Mouse (Mus musculus) embryonic facial prominence, embryonic 11.5 days (tissue): ENCODE results near the gene Slc45a2. TPM values are rescaled to one million over a fixed set of nuclear protein-coding genes. Genes with fewer than 3 reads are reported as not detected.
A peak's percentile ranks its signal among the peaks of the same experiment; 100 is the strongest.

Source experiments
- ATAC-seq: fragments of 200-750 bp; cut with Nextera tagmentation; replicated peaks from 2 replicates; pipeline ENCODE4 v1.8.0; 2017; ENCODE audit warnings: low read depth; ENCODE audit not compliant: insufficient number of reproducible peaks, low FRiP score, low TSS enrichment
- DNase-seq: peaks from one replicate; pipeline ENCODE4 v3.0.0-alpha.2; 2015; ENCODE audit warnings: low spot score
- H3K27ac ChIP-seq: fragments of 300-500 bp; sonication (generic); replicated peaks from 2 replicates; pipeline ENCODE4 v1.5.1; 2014; ENCODE audit warnings: mild to moderate bottlenecking, low read depth, low read length, control low read depth
- H3K27me3 ChIP-seq: fragments of 300-500 bp; sonication (generic); 2 replicates; pipeline ENCODE4 v1.6.1; 2014; ENCODE audit warnings: mild to moderate bottlenecking, low read length, moderate library complexity, mixed read lengths; ENCODE audit not compliant: control insufficient read depth, insufficient read depth
- H3K36me3 ChIP-seq: fragments of 300-500 bp; sonication (generic); replicated peaks from 2 replicates; pipeline ENCODE4 v1.6.1; 2014; ENCODE audit warnings: low read depth, mild to moderate bottlenecking, low read length, moderate library complexity, mixed read lengths; ENCODE audit not compliant: control insufficient read depth, insufficient read depth
- H3K4me1 ChIP-seq: fragments of 300-500 bp; sonication (generic); 2 replicates; pipeline ENCODE4 v1.6.1; 2014; ENCODE audit warnings: low read length, mixed read lengths; ENCODE audit not compliant: control insufficient read depth, insufficient read depth
- H3K4me2 ChIP-seq: fragments of 300-500 bp; sonication (generic); 2 replicates; pipeline ENCODE4 v1.6.1; 2014; ENCODE audit warnings: low read depth, mild to moderate bottlenecking, control low read depth, low read length, moderate library complexity
- H3K4me3 ChIP-seq: fragments of 300-500 bp; sonication (generic); 2 replicates; pipeline ENCODE4 v1.5.1; 2014; ENCODE audit warnings: low read depth, low read length, control low read depth
- H3K9ac ChIP-seq: fragments of 300-500 bp; sonication (generic); replicated peaks from 2 replicates; pipeline ENCODE4 v1.6.1; 2014; ENCODE audit warnings: mild to moderate bottlenecking, control low read depth, low read length
- H3K9me3 ChIP-seq: fragments of 300-500 bp; sonication (generic); replicated peaks from 2 replicates; pipeline ENCODE4 v1.6.1; 2016; ENCODE audit warnings: mild to moderate bottlenecking, low read length, inconsistent platforms, mixed read lengths; ENCODE audit not compliant: control insufficient read depth
- WGBS: fragments of 180-500 bp; shearing (Covaris S2); extraction: QIAGEN DNeasy Blood & Tissue Kit; methylation state at CpG from one replicate; pipeline ENCODE4 v1.1.7; 2014; 5-methylcytosine and 5-hydroxymethylcytosine counted together
- polyA plus RNA-seq: library from polyadenylated mRNA; unstranded; fragments of >200 nt; fragmentation: Nextera tagmentation; extraction: Ambion mirVana; gene quantifications from 2 replicates; pipeline ENCODE4 v1.2.1, GENCODE M21; 2014

Slc45a2 gene
- polyA plus RNA-seq, 1 experiment from 2014 or later: 0.46 TPM

DNA sequence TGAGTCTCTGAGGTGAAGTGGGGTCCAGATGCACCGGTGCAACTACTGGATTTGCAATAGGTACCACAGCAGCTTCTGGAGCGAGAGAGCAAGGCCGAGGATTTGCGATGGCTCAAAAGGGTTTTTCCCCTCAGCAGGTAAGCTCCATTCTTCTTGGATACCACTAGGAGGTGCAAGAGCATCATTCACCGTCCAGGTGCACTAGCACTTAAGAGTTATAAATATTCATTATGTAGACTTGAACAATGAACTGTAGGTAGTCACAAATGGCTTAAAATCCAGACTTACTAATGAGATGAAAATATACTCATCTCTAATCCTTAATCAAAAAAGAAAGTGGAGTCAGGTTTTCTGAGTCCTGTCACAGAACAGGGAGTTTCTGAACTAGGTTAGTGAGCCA, 8.2 kb downstream of the Slc45a2 start:
- Histone ChIP-seq H3K4me1 (no peaks in the 10 kb centered on the region), H3K9ac (no peak overlapping the region), H3K27ac (no peak overlapping the region), H3K36me3 (no peaks in the 10 kb centered on the region), H3K4me3 (no peak overlapping the region), H3K27me3 (no peaks in the 10 kb centered on the region), H3K9me3 (no peaks in the 10 kb centered on the region), H3K4me2 (no peak overlapping the region)
- ATAC-seq (no peak), DNase-seq (peak; percentile 53)
- 27% methylated on average over 5 of the region's 5 CpGs for WGBS

DNA sequence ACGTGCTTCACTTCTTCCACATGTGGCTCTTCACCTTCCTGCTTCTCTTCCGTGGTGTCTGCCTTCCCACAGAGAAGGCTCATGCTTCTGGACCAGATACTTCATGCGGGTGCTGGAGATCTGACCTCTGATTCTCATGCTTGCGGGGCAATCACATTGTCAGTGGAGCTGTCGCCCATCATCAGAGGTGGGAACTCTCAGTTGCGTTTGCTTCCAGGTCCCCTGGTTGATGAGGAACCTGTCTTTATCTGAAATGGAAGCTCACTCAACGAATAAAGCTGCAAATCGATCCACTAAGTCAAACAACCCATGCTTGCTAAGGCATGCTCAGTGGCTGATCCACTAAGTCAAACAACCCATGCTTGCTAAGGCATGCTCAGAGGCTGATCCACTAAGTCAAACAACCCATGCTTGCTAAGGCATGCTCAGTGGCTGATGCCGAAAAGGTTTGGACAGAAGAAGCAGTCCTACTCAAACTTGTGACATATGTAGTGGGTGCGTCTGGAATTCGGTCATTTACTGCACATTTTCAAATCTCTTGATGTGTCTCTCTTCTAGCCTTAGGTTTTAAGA, 10.5 kb downstream of the Slc45a2 start:
- no peaks in the 10 kb centered on the region for H3K27me3 ChIP-seq
- no peak overlapping the region for H3K4me3 ChIP-seq
- no peaks in the 10 kb centered on the region for H3K9me3 ChIP-seq
- no peaks in the 10 kb centered on the region for H3K36me3 ChIP-seq
- WGBS: 90% methylated on average over 11 of the region's 11 CpGs
- H3K27ac ChIP-seq: no peak overlapping the region
- ATAC-seq (no peak), DNase-seq (no peak)
- H3K4me2 ChIP-seq: no peak overlapping the region
- H3K9ac ChIP-seq: no peak overlapping the region
- H3K4me1 ChIP-seq: no peaks in the 10 kb centered on the region

DNA sequence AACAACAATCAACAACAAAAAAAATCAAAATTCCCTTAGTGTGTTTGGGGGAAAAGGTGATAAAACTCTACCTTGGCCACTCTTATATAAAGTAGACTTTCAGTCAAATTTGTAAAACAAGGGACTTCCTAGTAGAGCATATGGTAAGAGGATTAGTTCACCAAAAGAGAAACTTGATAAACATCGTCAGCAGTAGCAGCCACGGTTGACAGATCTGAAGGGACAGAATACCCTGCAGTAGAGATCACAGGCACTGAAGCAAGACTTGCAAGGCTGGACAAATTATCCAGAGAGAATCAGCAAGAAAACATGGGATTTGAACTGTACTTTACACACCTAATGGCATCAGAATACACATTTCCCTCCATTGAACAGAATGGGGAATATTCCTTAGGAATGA, 14.4 kb downstream of the Slc45a2 start:
- ATAC-seq (no peak), DNase-seq (no peak)
- Histone ChIP-seq H3K4me2 (no peak overlapping the region), H3K4me1 (no peaks in the 10 kb centered on the region), H3K27ac (no peak overlapping the region), H3K27me3 (no peaks in the 10 kb centered on the region), H3K9ac (no peak overlapping the region), H3K9me3 (no peaks in the 10 kb centered on the region), H3K36me3 (no peaks in the 10 kb centered on the region), H3K4me3 (no peak overlapping the region)
- 43% methylated on average over 2 of the region's 2 CpGs for WGBS

DNA sequence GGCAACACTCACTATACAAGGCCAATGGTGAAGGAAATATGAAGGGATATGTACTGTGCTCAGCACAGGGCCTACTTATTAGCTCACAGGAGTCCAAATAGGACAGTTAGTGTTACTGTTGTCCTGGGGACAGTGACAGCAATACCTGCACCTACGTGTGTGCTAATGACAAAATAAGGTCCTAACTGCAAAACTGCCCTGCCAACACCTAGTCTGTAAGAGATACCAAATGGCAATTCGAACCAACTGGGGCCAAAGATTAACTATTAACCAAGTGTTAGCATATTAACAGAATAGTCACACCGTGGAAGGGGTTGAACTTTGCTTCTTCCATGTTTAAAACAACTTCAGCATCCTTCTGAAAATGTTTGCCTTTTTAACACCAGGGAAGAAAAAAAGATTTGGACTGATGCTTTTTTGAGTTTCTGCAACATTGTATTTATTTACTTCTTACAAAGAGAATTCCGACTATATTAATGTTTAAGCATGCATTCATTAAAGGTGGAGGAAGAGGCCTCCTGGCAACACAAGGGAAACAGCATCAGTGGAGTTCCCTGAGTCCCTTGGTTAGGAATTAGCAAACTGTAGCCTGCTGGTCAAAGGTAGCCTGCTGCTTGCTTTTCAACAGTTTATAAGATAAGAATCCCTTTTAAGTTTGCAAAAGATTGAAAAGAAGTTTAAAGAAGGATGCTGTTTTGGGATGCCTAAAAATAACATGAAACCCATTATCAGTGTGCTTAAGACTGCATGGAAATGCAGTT, 26.5 kb downstream of the Slc45a2 start:
- no peaks in the 10 kb centered on the region for H3K4me1 ChIP-seq
- no peaks in the 10 kb centered on the region for H3K36me3 ChIP-seq
- WGBS: 68% methylated on average over 4 of the region's 4 CpGs
- H3K4me3 ChIP-seq: no peak overlapping the region
- H3K9me3 ChIP-seq: no peaks in the 10 kb centered on the region
- H3K9ac ChIP-seq: no peak overlapping the region
- no peak for ATAC-seq
- H3K27ac ChIP-seq: no peak overlapping the region
- no peak for DNase-seq
- H3K27me3 ChIP-seq: no peaks in the 10 kb centered on the region
- H3K4me2 ChIP-seq: no peak overlapping the region

DNA sequence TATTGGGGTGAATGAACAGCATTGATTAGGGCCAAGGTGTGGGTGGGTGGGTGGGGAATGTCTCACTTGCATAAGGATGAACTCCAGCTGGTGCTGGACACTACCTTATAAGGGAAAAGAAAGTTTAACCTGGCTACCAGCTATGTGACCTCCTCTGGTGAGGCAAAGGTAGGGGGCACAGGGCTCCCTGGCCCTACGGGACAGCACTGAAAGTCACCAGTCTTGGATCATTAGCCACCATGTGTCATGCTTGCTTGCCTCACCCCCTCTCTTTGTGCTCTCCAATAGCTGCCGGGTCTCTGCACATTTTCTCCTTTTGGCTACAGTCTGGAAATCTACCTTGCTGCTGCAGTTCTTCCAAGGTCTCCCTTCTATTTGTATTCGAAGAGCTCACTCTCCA, 29.7 kb downstream of the Slc45a2 start:
- Histone ChIP-seq H3K36me3 (no peaks in the 10 kb centered on the region), H3K4me2 (no peak overlapping the region), H3K27me3 (peaks cover 10% of the 10 kb centered on the region), H3K4me3 (no peak overlapping the region), H3K9ac (no peak overlapping the region), H3K9me3 (no peaks in the 10 kb centered on the region), H3K4me1 (no peaks in the 10 kb centered on the region), H3K27ac (no peak overlapping the region)
- WGBS: 84% methylated on average over 3 of the region's 3 CpGs
- ATAC-seq (no peak), DNase-seq (no peak)

DNA sequence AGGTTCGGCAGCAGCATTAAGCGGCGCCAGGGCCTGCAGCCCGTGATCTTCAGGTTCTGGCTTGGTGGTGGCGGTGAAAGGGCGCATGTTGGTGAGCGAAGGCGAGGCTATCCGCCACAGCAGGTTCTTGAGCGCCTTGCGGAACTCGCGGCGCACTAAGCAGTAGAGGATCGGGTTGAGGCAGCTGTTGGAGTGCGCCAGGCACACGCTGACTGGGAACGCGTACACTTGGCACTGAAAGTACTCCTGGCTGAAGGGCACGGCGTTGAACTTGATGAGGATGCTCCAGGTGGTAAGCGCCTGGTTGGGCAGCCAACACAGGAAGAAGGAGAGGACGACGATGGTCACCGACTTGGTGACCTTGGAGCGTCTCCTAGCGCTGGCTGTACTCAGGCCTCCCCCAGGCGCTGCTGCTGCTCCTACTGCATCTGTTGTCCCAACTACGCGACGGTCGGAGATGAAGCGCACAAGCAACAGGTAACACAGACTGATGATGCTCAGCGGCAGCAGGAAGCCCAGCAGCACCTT, 35.5 kb downstream of the Slc45a2 start:
- Histone ChIP-seq H3K4me1 (peaks cover 12% of the 10 kb centered on the region), H3K4me2 (peak overlapping the region; percentile 65), H3K9ac (no peak overlapping the region; the same call in 1 of the 2 replicates), H3K27ac (no peak overlapping the region), H3K9me3 (no peaks in the 10 kb centered on the region), H3K27me3 (peaks cover 37% of the 10 kb centered on the region), H3K4me3 (peak overlapping the region; percentile 27), H3K36me3 (no peaks in the 10 kb centered on the region)
- no peak for ATAC-seq
- WGBS: 3% methylated on average over 34 of the region's 34 CpGs
- DNase-seq: peak; percentile 23

DNA sequence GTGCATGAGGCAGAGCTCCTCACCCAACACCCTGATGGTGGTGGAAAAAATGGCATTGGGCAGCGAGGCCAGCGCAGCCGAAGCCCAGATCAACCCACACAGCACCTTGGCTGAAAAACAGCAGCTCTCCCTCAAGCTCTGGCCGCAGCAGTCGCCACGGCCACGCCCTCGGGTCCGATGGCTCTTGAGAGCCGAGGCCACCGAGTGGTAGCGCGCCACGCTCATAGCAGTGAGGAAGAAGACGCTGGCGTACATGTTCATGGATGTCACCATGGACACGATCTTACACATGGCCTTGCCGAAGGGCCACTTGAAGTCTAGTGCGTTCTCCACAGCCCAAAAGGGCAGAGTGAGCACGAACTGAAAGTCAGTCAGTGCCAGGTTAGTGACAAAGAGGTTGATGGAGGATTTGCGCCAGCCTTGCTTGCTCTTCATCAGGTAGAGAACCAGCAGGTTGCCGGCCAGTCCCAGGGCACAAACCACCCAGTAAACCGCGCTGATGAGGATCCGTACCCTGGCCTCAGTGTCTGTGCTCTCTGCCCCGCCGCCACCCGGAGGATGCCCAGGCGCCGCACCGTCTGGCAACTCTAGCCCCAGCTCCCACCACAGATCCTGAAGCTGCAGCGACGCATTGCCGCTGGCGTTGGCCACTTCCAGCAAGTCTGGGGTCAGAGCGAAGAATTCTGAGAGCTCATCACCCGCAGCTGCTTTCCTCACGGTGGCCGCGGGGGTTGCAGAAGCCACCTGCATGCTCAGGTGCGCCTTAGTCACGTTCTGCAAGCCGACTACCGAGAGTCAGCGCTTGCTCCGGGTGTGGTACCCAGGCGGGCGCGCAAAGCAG, 36.2 kb downstream of the Slc45a2 start:
- DNase-seq (peak; percentile 19), ATAC-seq (no peak)
- 4% methylated on average over 49 of the region's 49 CpGs for WGBS

More for the DNA sequence above, 36.2 kb downstream of the Slc45a2 start:
- Histone ChIP-seq H3K27me3 (peaks cover 37% of the 10 kb centered on the region), H3K4me1 (peaks cover 12% of the 10 kb centered on the region), H3K4me2 (peak overlapping the region; percentile 65), H3K27ac (no peak overlapping the region), H3K36me3 (no peaks in the 10 kb centered on the region), H3K9me3 (no peaks in the 10 kb centered on the region), H3K4me3 (peak overlapping the region; percentile 27), H3K9ac (peak overlapping the region; percentile 7; the same call in 1 of the 2 replicates)
